Mouse (Mus musculus) thymus, adult 2 months (tissue): ENCODE measurements around the gene Begain.

Experiments
- CTCF ChIP-seq: fragments of 200-500 bp; IDR thresholded peaks from 2 replicates; pipeline ENCODE4 v1.5.1; 2012; ENCODE audit warnings: mild to moderate bottlenecking, control low read depth, low read length, moderate library complexity, borderline replicate concordance; ENCODE audit not compliant: control insufficient read depth, poor library complexity, insufficient read depth; ENCODE audit errors: extremely low read depth
- POLR2A ChIP-seq: fragments of 200-500 bp; IDR thresholded peaks from 2 replicates; pipeline ENCODE4 v1.6.1; 2012; ENCODE audit warnings: mild to moderate bottlenecking, low read length, control low read depth, moderate library complexity; ENCODE audit not compliant: control insufficient read depth, poor library complexity, insufficient read depth; ENCODE audit errors: extremely low read depth

- TF ChIP-seq CTCF (no peak), POLR2A (no peak)
Observed at GRCm38 (mm10) chr12:109022966-109023365, 45.1 kb downstream of the Begain start.
